Mouse (Mus musculus): Measurements from ENCODE around the gene Tmem116. TPM values are rescaled to one million over a fixed set of nuclear protein-coding genes. Genes with fewer than 3 reads are reported as not detected.

Gene Tmem116
- polyA plus RNA-seq, 1 experiment = 2.0 TPM

- no peak for TF ChIP-seq GATA1 (IDR thresholded peaks at IDR 0.05; ENCODE audit: low read length)
Measured at GRCm38 (mm10) chr5:121546530-121546895, 94.8 kb downstream of the Tmem116 start.

- no peak for TF ChIP-seq GATA1 (IDR thresholded peaks at IDR 0.05; ENCODE audit: low read length)
Measured at GRCm38 (mm10) chr5:121547084-121547483, 95.4 kb downstream of the Tmem116 start.

- no peak for TF ChIP-seq GATA1 (IDR thresholded peaks at IDR 0.05; ENCODE audit: low read length)
Measured at GRCm38 (mm10) chr5:121549196-121549595, 97.5 kb downstream of the Tmem116 start.

- no peak for TF ChIP-seq GATA1 (IDR thresholded peaks at IDR 0.05; ENCODE audit: low read length)
Measured at GRCm38 (mm10) chr5:121562436-121562835, 110.7 kb downstream of the Tmem116 start.

GRCm38 (mm10) chr5:121564468-121564895 is 112.8 kb downstream of the Tmem116 start:
- TF ChIP-seq GATA1 (IDR thresholded peaks at IDR 0.05; ENCODE audit: low read length) = no peak

GRCm38 (mm10) chr5:121566035-121566681 is 114.5 kb downstream of the Tmem116 start:
- TF ChIP-seq GATA1 (IDR thresholded peaks at IDR 0.05; ENCODE audit: low read length) = no peak

GRCm38 (mm10) chr5:121569881-121570420 is 118.3 kb downstream of the Tmem116 start:
- TF ChIP-seq GATA1 (IDR thresholded peaks at IDR 0.05; ENCODE audit: low read length) = no peak

- no peak for TF ChIP-seq GATA1 (IDR thresholded peaks at IDR 0.05; ENCODE audit: low read length)
Measured at GRCm38 (mm10) chr5:121570787-121571186, 119.1 kb downstream of the Tmem116 start.

Other genes with a start within 250 kb of the Tmem116 start
- 121 and 756 TPM in 2 replicates for gene Rpl6, start 247.4 kb upstream of the Tmem116 start, polyA plus RNA-seq (2012)
- 15.6 and 19.3 TPM in 2 replicates for gene Hectd4, start 231.7 kb upstream of the Tmem116 start, polyA plus RNA-seq (2012)
- gene Trafd1, start 66.3 kb upstream of the Tmem116 start, polyA plus RNA-seq (2012) = 14.7 and 17.8 TPM in 2 replicates
- gene Naa25, start 54.0 kb upstream of the Tmem116 start, polyA plus RNA-seq (2012) = 5.2 and 5.3 TPM in 2 replicates
- gene Erp29, start 613 bp downstream of the Tmem116 start, polyA plus RNA-seq (2012) = 214 and 282 TPM in 2 replicates
- not detected in 2 replicates for gene Adam1b, start 51.5 kb downstream of the Tmem116 start, polyA plus RNA-seq (2012)
- 0.11 and 0.15 TPM in 2 replicates for gene Adam1a, start 93.6 kb downstream of the Tmem116 start, polyA plus RNA-seq (2012)
- gene Gm42878, start 93.6 kb downstream of the Tmem116 start, polyA plus RNA-seq (2012) = not detected in 2 replicates
- gene Mapkapk5, start 94.0 kb downstream of the Tmem116 start, polyA plus RNA-seq (2012) = 52.3 and 61.2 TPM in 2 replicates
- gene Aldh2, start 141.9 kb downstream of the Tmem116 start, polyA plus RNA-seq (2012) = 124 and 151 TPM in 2 replicates
- gene Acad12, start 167.0 kb downstream of the Tmem116 start, polyA plus RNA-seq (2012) = 1.0 and 1.3 TPM in 2 replicates
- gene Acad10, start 208.6 kb downstream of the Tmem116 start, polyA plus RNA-seq (2012) = 2.6 and 3.5 TPM in 2 replicates
- gene Brap, start 208.7 kb downstream of the Tmem116 start, polyA plus RNA-seq (2012) = 12.8 and 12.9 TPM in 2 replicates